Mouse (Mus musculus) granulocyte monocyte progenitor cell, adult 5-6 weeks (primary cell): ENCODE data around the gene Cyth4. TPM values are rescaled to one million over a fixed set of nuclear protein-coding genes. Genes with fewer than 3 reads are reported as not detected.

Source experiments
- ATAC-seq: replicated peaks from 2 replicates; pipeline ENCODE4 v1.8.0; 2016; ENCODE audit warnings: mild to moderate bottlenecking, moderate TSS enrichment, inconsistent platforms; ENCODE audit not compliant: poor library complexity, severe bottlenecking
- total RNA-seq, 2 experiments: library from RNA; stranded (forward) in 1 of 2; stranded (reverse) in 1 of 2; fragments of 200-712, 200-1000 nt in 1 of 2; fragments of >200 nt in 1 of 2; fragmentation: Nextera tagmentation in 1 of 2; gene quantifications; 2 replicates each; pipeline ENCODE4 v1.2.3; 2014 to 2017

Cyth4 gene
- total RNA-seq, 2 experiments from 2014 or later, result 60.5 to 66.3 TPM

DNA sequence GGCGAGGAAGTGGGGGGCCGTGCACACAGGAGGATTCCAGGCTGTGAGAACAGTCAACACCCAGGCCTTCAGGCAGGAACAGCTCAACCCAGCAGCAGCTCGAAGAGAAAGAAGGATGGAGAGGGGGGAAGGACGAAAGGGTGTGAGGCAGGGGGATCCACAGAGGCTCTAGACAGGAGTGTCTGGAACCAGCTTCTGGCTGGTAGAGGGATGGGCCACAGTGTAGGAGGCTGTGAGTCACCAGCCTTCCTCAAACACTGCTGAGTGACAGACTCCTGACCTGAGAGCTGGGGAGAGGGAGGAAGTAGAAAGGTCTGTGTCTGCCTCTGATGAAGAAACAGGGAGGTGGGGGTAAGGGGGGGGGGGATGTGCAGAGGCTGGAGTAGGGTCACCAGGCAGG, 10.6 kb downstream of the Cyth4 start:
- ATAC-seq, result peak; percentile 85

- ATAC-seq, result peak; percentile 16
Measured at GRCm38 (mm10) chr15:78610705-78611462, 14.0 kb downstream of the Cyth4 start.

DNA sequence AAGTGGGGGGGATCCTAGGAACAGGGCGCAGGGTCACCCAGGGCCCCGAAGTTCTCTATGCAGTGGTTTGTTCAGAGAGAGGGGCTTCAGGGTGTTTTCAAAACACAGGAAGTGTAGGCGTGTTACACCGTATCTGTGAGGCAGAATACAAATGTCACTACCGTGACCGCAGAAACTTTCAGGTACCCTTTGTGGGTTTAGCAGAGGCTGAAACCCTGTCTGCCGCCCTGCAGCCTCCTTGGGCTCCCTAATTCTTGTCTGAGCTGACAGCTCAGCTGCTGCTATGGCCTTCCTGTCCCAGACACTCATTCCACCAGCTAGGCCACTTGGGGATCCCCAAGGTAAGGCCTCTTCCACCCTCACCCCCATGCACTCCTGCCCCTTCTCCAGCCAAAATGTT, 17.7 kb downstream of the Cyth4 start:
- ATAC-seq, result no peak

GRCm38 (mm10) chr15:78616973-78617372, 20.1 kb downstream of the Cyth4 start:
- no peak for ATAC-seq

DNA sequence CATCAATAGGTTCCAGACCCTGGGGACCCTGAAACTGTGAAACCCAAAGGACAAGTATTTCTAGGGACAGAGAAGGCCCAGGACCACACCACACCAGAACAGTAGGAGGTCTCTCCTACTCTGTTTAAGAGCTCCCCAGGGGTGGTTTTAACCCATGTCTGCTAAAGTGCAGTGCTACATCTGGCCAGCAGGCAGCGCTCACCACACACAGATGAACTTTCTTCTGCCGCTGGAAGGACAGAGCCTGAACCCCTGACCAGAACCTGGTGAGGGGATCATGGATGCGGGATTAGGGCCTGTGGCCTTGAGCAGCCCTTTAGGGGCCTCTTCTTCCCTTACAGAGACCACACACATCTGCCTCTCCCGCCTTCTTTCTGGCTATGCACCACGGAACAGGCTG, 26.6 kb downstream of the Cyth4 start:
- ATAC-seq, result peak; percentile 75

GRCm38 (mm10) chr15:78624431-78624950, 27.6 kb downstream of the Cyth4 start:
- no peak for ATAC-seq

DNA sequence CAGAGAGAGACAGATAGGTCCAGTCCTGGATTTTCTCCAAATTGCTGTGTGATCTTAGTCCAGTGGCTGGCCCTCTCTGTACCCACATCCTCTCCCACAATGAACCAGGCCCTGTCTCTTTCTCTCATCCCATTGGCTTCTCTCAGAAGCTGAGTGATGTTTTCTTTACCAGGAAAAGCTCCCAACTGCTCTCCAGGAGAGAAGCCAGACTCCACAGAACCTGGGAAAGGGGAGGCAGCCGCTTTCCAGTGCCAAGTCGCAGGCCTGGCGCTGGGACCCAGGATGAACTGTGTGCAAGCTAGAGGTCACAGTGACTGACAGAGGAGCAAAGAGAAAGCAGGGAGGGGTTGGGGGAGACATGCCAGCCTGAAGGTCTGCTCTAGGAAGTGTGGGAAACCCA, 28.1 kb downstream of the Cyth4 start:
- ATAC-seq, result no peak

DNA sequence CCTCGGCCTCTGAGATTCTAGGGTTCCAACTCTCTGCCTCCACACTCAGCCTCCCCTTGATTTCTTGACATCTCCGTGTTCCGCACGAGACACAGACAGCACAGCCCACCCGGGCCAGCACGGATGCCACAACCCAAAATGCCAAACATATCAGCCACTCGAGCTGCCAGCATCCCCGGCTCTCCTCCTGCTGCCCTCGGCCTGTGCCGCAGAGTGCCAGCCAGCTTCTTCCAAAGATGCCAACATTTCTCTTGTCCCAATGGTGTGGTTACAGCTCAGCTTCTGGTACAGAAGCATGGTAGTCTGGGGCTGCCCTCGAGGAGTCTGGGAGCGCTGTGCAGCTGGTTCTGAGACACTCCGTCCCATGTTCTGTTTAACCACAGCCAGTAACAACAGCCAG, 29.4 kb downstream of the Cyth4 start:
- no peak for ATAC-seq

DNA sequence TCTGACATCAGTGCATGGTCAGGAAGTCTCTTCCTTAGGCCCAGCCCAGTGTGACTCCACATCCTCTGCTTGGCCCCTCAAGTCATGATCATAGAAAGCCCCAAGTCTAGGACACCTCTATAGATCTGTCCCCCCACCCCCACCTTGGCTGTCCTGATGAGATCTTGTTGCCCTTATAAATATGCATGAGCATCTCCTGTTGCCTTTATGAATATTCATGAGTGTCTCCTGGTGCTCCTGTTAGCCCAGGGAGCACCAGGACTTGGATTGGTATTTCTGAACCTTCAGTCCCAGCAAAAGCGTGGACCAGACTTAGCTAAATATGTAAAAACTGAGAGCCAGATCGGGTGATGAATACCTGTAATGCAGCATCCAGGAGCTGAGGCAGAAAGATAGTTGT, 35.5 kb downstream of the Cyth4 start:
- no peak for ATAC-seq

GRCm38 (mm10) chr15:78633413-78633812, 36.6 kb downstream of the Cyth4 start:
- ATAC-seq, result no peak

DNA sequence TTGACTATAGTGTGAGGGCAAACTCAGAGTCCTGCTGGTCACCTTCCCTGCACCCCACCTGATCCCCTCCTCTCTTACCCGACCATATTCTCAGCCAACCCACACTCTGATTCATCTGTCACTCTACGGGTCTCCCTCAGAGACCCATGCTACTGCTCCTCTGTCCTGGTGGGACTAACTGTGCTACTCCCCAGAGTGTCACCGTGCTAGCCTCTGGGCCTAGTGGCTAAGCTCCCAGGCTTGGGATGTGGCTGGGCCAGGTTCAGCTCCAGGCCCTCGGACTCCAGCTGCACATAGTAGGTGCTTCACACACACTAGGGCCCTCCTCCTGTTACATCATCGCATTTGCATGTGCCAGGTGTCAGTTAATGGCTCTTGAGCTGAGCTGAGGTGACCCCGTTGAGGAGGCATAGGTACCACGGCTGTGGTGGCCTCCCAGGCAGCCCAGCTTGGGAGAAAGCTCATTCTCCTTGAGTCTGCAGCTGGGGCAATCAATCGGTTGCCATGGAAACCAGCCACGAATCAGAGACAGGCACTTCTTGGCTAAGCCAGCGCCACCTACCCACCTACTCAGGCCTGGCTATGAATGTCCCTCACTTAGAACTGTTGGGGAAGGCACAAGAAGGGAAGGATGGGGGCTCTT, 37.4 kb downstream of the Cyth4 start:
- no peak for ATAC-seq

GRCm38 (mm10) chr15:78635231-78635630, 38.4 kb downstream of the Cyth4 start:
- ATAC-seq, result no peak

- no peak for ATAC-seq
Measured at GRCm38 (mm10) chr15:78643633-78644032, 46.8 kb downstream of the Cyth4 start.

GRCm38 (mm10) chr15:78644606-78645005, 47.8 kb downstream of the Cyth4 start:
- no peak for ATAC-seq

GRCm38 (mm10) chr15:78647746-78648145, 50.9 kb downstream of the Cyth4 start:
- no peak for ATAC-seq

DNA sequence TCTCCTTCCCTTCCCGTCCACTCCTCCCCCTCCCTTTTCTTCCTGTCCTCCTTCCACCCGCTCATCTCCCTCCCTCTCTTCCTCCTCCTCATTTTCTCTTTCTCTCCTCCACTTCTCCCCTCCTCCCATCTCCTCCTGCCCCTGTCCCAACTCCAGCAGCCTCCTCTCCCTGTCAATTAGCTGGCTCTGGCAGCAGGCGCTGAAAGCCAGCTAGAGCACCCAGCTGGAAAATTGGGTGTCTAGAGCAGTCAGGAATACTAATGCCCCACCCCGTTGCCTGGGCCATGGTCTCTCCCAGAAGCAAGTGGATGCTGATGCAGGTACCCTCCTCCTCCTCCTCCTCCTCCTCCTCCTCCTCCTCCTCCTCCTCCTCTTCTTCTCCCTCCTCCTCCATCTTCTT, 54.3 kb downstream of the Cyth4 start:
- ATAC-seq, result no peak

GRCm38 (mm10) chr15:78664268-78664667, 67.4 kb downstream of the Cyth4 start:
- ATAC-seq, result no peak

DNA sequence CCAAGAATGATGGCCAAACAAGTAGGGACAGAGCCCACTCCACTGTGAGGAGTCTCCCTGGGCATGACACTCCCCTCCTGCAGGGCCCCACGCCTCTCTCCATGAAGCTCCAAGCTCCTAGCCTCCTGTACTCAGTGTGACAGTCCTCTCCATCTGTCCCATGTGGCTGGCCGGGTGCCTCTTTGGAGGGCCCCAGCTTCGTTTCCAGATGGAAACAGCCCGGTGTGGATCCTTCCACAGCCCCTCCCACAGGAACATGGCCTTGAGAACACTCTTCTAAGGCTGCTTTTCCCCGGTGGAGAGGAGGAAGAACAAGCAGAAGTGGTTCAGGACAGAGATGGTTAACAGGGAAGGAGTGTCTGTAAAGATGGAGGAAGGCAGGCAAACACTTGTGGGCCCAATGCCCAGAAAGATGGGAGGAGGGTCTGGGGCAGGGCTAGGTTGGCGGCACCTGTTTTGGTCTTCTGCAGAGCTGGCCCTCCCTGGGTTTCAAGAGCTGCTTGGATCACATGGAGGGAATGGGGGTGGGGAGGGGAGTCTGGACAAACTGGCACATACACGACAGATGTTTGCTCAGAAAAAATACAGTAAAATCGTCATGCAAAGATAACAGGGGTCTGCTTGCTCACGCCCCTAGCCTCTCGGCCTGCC, 72.5 kb downstream of the Cyth4 start:
- ATAC-seq, result no peak

- peak; percentile 61 for ATAC-seq
Measured at GRCm38 (mm10) chr15:78670341-78670740, 73.5 kb downstream of the Cyth4 start.
